Mouse (Mus musculus): ENCODE data around the gene Bend7. TPM values are rescaled to one million over a fixed set of nuclear protein-coding genes. Genes with fewer than 3 reads are reported as not detected.

Gene Bend7
- total RNA-seq, 2 experiments from 2014 or later = 2.4 to 3.1 TPM

Other genes starting within 250 kb of the Bend7 start
- gene Prpf18, start 65.7 kb upstream of the Bend7 start, total RNA-seq (2021) = 10 to 100 TPM; 40.2 to 43.7 TPM
- 10 to 100 TPM; 46.1 to 48.5 TPM for gene Sephs1, start 163.7 kb downstream of the Bend7 start, total RNA-seq (2021)
- 10 to 100 TPM; 59.9 to 66.6 TPM for gene Phyh, start 201.2 kb downstream of the Bend7 start, total RNA-seq (2021)

Data from layer of hippocampus, postnatal 10 days (tissue).